Mouse (Mus musculus): Measurements from ENCODE around the gene Ppp2r3a.

- TF ChIP-seq POLR2A (IDR thresholded peaks at IDR 0.05; ENCODE audit: low read depth, low read length) (no peak), CTCF (IDR thresholded peaks at IDR 0.05; ENCODE audit: extremely low read depth, insufficient read length, insufficient replicate concordance, low read depth, low read length) (no peak)
These were observed 43.6 kb downstream of the Ppp2r3a start for GRCm38 (mm10) chr9:101207984-101208383.
